Mouse (Mus musculus) testis, adult 2 months (tissue): ENCODE data around the gene Scn8a.

Experiments
- CTCF ChIP-seq: fragments of 200-500 bp; IDR thresholded peaks from 2 replicates; pipeline ENCODE4 v1.5.1; 2012; ENCODE audit warnings: low read depth, mild to moderate bottlenecking, inconsistent platforms, low read length, moderate library complexity; ENCODE audit not compliant: control insufficient read depth, insufficient read depth, insufficient replicate concordance
- POLR2A ChIP-seq: fragments of 200-500 bp; IDR thresholded peaks from 2 replicates; pipeline ENCODE4 v1.6.1; 2012; ENCODE audit warnings: low read depth, mild to moderate bottlenecking, inconsistent platforms, low read length, moderate library complexity; ENCODE audit not compliant: control insufficient read depth

GRCm38 (mm10) chr15:101082236-101082635, 212.6 kb downstream of the Scn8a start:
- no peak for TF ChIP-seq CTCF
- no peak for TF ChIP-seq POLR2A
